In the genomic region with DNA sequence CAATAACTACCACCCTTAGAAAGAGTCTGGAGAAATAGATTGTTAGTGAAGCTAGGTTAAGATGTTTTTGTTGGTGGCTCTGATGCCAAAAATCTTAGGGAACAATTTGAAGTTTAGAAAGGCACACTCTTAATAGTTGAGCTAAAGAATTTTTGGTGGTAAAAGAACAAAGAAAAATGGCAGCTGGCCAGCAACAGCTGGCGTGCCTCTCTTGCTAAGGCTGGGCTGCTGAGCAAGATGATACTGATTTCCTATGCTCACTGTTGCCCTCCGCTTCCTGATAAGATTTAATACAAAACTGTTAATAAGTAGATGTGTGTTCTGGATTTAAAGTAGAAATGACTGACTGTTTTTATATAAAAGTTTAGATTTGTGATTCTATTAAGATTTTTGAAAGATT, we compare ENCODE assay signal across 23 mouse cellular contexts. TPM values are rescaled to one million over a fixed set of nuclear protein-coding genes. Genes with fewer than 3 reads are reported as not detected.
DNase-seq lines count a peak whose midpoint lies in the region; ATAC-seq lines count a peak whose summit lies in the region.
"Had no signal": no experiment of that assay in that cellular context is flagged by ENCODE, and none has a peak within 500 bp of the region (broad histone marks: within the 10 kb centered on the region; RNA-seq: fewer than 3 reads in every experiment).

No protein-coding gene starts in this region.

- DNase-seq in embryonic facial prominence, embryonic 14.5 days (ENCODE audit: low spot score), result peak; percentile 64
- no peak for DNase-seq in embryonic facial prominence, embryonic 10.5 days (ENCODE audit: low spot score)
- DNase-seq in kidney, postnatal 4 days, result peak; percentile 50 to 64
- DNase-seq in kidney, adult 8-10 months, result no peak
- DNase-seq in lung, adult 18-20 months, result no peak
- DNase-seq in lung, postnatal 14 days, result peak; percentile 39
- DNase-seq: adrenal gland, adult 2 months; adrenal gland, postnatal 25 days; B cell, adult 2 months; cerebellum, adult 18-20 months; cerebellum, adult 9-11 months; cerebellum, postnatal 36 days; gastrocnemius, adult 2 months; gastrocnemius, postnatal 25 days had no signal

- H3K27ac ChIP-seq in embryonic facial prominence, embryonic 14.5 days (replicated peaks; ENCODE audit: low read depth, low read length), result no peak overlapping the region
- no peak overlapping the region for H3K27ac ChIP-seq in embryonic facial prominence, embryonic 10.5 days (replicated peaks)
- H3K27ac ChIP-seq in lung, embryonic 16.5 days (ENCODE audit: low read length), result no peak overlapping the region
- H3K27ac ChIP-seq: embryonic facial prominence, embryonic 15.5 days; forebrain, embryonic 10.5 days; gastrocnemius, adult 2 months; hindbrain, embryonic 10.5 days had no signal

- H3K4me3 ChIP-seq in embryonic facial prominence, embryonic 14.5 days (ENCODE audit: low read depth, low read length), result no peak overlapping the region
- H3K4me3 ChIP-seq in embryonic facial prominence, embryonic 10.5 days, result no peak overlapping the region
- no peak overlapping the region for H3K4me3 ChIP-seq in lung, embryonic 16.5 days (ENCODE audit: low read length)
- H3K4me3 ChIP-seq: embryonic facial prominence, embryonic 15.5 days; erythroblast, embryonic 14.5 days; forebrain, embryonic 10.5 days; gastrocnemius, adult 2 months; heart, embryonic 12.5 days; hindbrain, embryonic 10.5 days had no signal

- 62% methylated on average over 2 of the region's 2 CpGs for WGBS in embryonic facial prominence, embryonic 14.5 days
- 88% methylated on average over 2 of the region's 2 CpGs for WGBS in embryonic facial prominence, embryonic 10.5 days
- 43% methylated on average over 2 of the region's 2 CpGs for WGBS in lung, embryonic 16.5 days

- no peaks in the 10 kb centered on the region for H3K27me3 ChIP-seq in embryonic facial prominence, embryonic 14.5 days (replicated peaks; ENCODE audit: control insufficient read depth, insufficient read depth, low read length)
- H3K27me3 ChIP-seq in embryonic facial prominence, embryonic 10.5 days (replicated peaks; ENCODE audit: low read depth, poor library complexity, severe bottlenecking), result no peaks in the 10 kb centered on the region
- no peaks in the 10 kb centered on the region for H3K27me3 ChIP-seq in lung, embryonic 16.5 days (ENCODE audit: control insufficient read depth, insufficient read depth, low read depth, low read length)
- H3K27me3 ChIP-seq: embryonic facial prominence, embryonic 15.5 days; heart, embryonic 12.5 days had no signal

- peaks cover 36% of the 10 kb centered on the region for H3K36me3 ChIP-seq in embryonic facial prominence, embryonic 14.5 days (ENCODE audit: control insufficient read depth, insufficient read depth, low read length)
- H3K36me3 ChIP-seq in embryonic facial prominence, embryonic 10.5 days (replicated peaks), result peaks cover 48% of the 10 kb centered on the region
- peaks cover 13% of the 10 kb centered on the region for H3K36me3 ChIP-seq in lung, embryonic 16.5 days (ENCODE audit: control insufficient read depth, insufficient read depth, low read length)

- H3K9ac ChIP-seq in embryonic facial prominence, embryonic 14.5 days (ENCODE audit: low read depth, low read length), result no peak overlapping the region
- no peak overlapping the region for H3K9ac ChIP-seq in lung, embryonic 16.5 days (ENCODE audit: low read length)
- H3K9ac ChIP-seq: embryonic facial prominence, embryonic 15.5 days; heart, embryonic 12.5 days had no signal

- no peaks in the 10 kb centered on the region for H3K9me3 ChIP-seq in embryonic facial prominence, embryonic 14.5 days (ENCODE audit: control insufficient read depth, low read length)
- no peaks in the 10 kb centered on the region for H3K9me3 ChIP-seq in embryonic facial prominence, embryonic 10.5 days
- H3K9me3 ChIP-seq in lung, embryonic 16.5 days (ENCODE audit: control insufficient read depth, low read length), result no peaks in the 10 kb centered on the region
- H3K9me3 ChIP-seq: embryonic facial prominence, embryonic 15.5 days; forebrain, embryonic 10.5 days; G1E; heart, embryonic 12.5 days; hindbrain, embryonic 10.5 days had no signal

- H3K4me1 ChIP-seq in embryonic facial prominence, embryonic 14.5 days (ENCODE audit: control insufficient read depth, insufficient read depth, low read length), result no peaks in the 10 kb centered on the region
- H3K4me1 ChIP-seq in embryonic facial prominence, embryonic 10.5 days, result no peaks in the 10 kb centered on the region
- peaks cover 2% of the 10 kb centered on the region; the same call in 1 of the 2 replicates for H3K4me1 ChIP-seq in lung, embryonic 16.5 days (replicated peaks; ENCODE audit: control insufficient read depth, insufficient read depth, low read length)
- H3K4me1 ChIP-seq: embryonic facial prominence, embryonic 15.5 days; forebrain, embryonic 10.5 days; heart, embryonic 12.5 days; hindbrain, embryonic 10.5 days had no signal

- H3K4me2 ChIP-seq in embryonic facial prominence, embryonic 14.5 days (ENCODE audit: low read depth, low read length), result no peak overlapping the region
- H3K4me2 ChIP-seq in lung, embryonic 16.5 days (ENCODE audit: low read depth, low read length), result no peak overlapping the region
- H3K4me2 ChIP-seq: embryonic facial prominence, embryonic 15.5 days; heart, embryonic 12.5 days had no signal

- no peak for ATAC-seq in embryonic facial prominence, embryonic 14.5 days (ENCODE audit: low read depth)
- peak; percentile 59; the same call in 1 of the 2 replicates for ATAC-seq in lung, embryonic 16.5 days (ENCODE audit: low read depth)
- ATAC-seq: CD4-positive, CD25-positive, alpha-beta regulatory T cell, adult 4 months; forebrain, embryonic 14.5 days had no signal

RNA-seq across cellular contexts. Expression of a gene that starts 13.6 kb away (rescaled TPM):
- polyA plus RNA-seq in embryonic facial prominence, embryonic 14.5 days (2014; fragmentation: Nextera tagmentation; extraction: Ambion mirVana), result 13.9 and 18.1 TPM in 2 replicates
- polyA plus RNA-seq in embryonic facial prominence, embryonic 10.5 days (2016; fragmentation: Nextera tagmentation; extraction: Ambion mirVana), result 0.39 and 0.70 TPM in 2 replicates
- polyA plus RNA-seq in lung, embryonic 16.5 days (2015; fragmentation: Nextera tagmentation; extraction: Ambion mirVana), result 5.7 and 6.3 TPM in 2 replicates
- polyA plus RNA-seq: erythroblast, embryonic 14.5 days; forebrain, embryonic 10.5 days; forebrain, embryonic 14.5 days; G1E had no signal

RNA-seq across cellular contexts. Expression of a gene that starts 20.4 kb away (rescaled TPM):
- 27.5 and 28.7 TPM in 2 replicates for polyA plus RNA-seq in embryonic facial prominence, embryonic 14.5 days (2014; fragmentation: Nextera tagmentation; extraction: Ambion mirVana)
- polyA plus RNA-seq in embryonic facial prominence, embryonic 10.5 days (2016; fragmentation: Nextera tagmentation; extraction: Ambion mirVana), result 22.5 and 23.7 TPM in 2 replicates
- 24.8 and 25.0 TPM in 2 replicates for polyA plus RNA-seq in lung, embryonic 16.5 days (2015; fragmentation: Nextera tagmentation; extraction: Ambion mirVana)

RNA-seq across cellular contexts. Expression of a gene that starts 20.4 kb away (rescaled TPM):
- 44.5 and 45.4 TPM in 2 replicates for polyA plus RNA-seq in embryonic facial prominence, embryonic 14.5 days (2014; fragmentation: Nextera tagmentation; extraction: Ambion mirVana)
- 33.7 and 37.8 TPM in 2 replicates for polyA plus RNA-seq in embryonic facial prominence, embryonic 10.5 days (2016; fragmentation: Nextera tagmentation; extraction: Ambion mirVana)
- polyA plus RNA-seq in lung, embryonic 16.5 days (2015; fragmentation: Nextera tagmentation; extraction: Ambion mirVana), result 35.7 and 41.3 TPM in 2 replicates

Comparison
In these comparisons a context has a peak if more than half of its experiments do, and no peak if none do; other contexts are left out.
1. DNase-seq: peak in embryonic facial prominence, embryonic 14.5 days (single experiment), kidney, postnatal 4 days (2 of 2) and lung, postnatal 14 days (single experiment); none in embryonic facial prominence, embryonic 10.5 days (single experiment), kidney, adult 8-10 months (0 of 2) and lung, adult 18-20 months (0 of 2).